Mouse (Mus musculus) megakaryocyte progenitor cell, adult 5-6 weeks (primary cell): ENCODE measurements around the gene Ctsh. TPM values are rescaled to one million over a fixed set of nuclear protein-coding genes. Genes with fewer than 3 reads are reported as not detected.

Experiments
- ATAC-seq: replicated peaks from 2 replicates; pipeline ENCODE4 v1.8.0; 2016; ENCODE audit warnings: mild to moderate bottlenecking, moderate TSS enrichment, inconsistent platforms; ENCODE audit not compliant: poor library complexity
- total RNA-seq, 2 experiments: library from RNA; stranded (forward) in 1 of 2; stranded (reverse) in 1 of 2; fragments of 157-497, 149-512 nt in 1 of 2; fragments of 200-1000 nt in 1 of 2; gene quantifications; 2 replicates each; pipeline versions ENCODE4 v1.2.3 to v1.2.4; 2015 to 2017

Ctsh gene
- total RNA-seq, 2 experiments from 2014 or later, result 52.8 to 78.9 TPM

DNA sequence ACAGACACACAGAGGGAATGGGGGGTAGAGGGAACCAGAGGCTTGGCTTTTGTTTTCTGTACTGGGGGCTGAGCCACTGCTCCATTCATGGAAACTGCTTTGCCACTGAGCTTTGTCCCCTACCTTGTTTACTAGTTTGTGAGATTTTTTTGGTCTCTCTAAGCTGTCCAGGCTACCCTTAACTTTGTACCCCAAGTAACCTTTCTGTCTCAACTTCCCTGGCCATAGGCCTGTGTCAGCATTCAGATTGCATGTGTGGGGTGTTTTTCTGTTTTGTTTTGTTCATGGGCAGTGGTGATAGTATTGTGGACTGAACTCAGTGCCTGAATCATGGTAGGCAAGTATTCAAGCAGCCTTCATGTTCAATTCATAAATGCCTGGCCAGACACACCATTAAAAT is 54.3 kb downstream of the Ctsh start:
- ATAC-seq, result no peak

DNA sequence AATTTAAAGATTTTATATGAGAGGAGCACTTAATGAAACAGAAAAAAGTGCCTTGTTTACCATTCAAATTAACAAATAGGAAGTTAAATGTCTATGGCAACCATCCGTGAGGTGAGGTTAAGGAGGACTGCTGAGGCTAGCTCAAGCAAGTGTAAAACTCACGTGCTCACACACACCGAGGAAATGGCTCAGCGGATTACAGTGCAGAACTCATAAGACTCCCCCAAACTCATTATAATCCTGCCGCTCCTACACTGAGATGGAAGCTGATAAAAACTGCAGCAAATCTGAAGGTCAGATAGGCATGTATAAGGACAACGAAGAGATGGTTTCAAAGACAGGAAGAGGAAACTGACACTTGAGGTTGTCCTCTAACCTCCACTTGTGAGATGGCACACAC is 55.4 kb downstream of the Ctsh start:
- ATAC-seq, result no peak

DNA sequence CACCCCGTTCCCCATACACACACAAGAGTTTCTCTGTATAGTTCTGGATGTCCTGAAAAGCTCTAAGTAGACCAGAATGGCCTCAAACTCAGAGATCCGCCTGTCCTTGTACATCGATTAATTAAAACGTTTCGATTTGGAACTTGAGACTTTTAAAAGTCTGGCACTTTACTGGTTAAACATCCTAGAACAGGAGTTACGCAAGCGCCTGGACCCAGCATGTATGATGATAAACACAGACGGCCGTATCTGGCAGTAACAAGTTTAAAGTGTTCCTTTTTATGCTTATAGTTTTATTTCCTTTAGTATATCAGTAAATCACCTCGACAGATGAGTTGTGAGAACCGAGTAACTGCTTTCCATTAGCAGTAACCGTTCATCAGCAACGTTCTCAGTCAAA is 59.2 kb downstream of the Ctsh start:
- no peak for ATAC-seq

DNA sequence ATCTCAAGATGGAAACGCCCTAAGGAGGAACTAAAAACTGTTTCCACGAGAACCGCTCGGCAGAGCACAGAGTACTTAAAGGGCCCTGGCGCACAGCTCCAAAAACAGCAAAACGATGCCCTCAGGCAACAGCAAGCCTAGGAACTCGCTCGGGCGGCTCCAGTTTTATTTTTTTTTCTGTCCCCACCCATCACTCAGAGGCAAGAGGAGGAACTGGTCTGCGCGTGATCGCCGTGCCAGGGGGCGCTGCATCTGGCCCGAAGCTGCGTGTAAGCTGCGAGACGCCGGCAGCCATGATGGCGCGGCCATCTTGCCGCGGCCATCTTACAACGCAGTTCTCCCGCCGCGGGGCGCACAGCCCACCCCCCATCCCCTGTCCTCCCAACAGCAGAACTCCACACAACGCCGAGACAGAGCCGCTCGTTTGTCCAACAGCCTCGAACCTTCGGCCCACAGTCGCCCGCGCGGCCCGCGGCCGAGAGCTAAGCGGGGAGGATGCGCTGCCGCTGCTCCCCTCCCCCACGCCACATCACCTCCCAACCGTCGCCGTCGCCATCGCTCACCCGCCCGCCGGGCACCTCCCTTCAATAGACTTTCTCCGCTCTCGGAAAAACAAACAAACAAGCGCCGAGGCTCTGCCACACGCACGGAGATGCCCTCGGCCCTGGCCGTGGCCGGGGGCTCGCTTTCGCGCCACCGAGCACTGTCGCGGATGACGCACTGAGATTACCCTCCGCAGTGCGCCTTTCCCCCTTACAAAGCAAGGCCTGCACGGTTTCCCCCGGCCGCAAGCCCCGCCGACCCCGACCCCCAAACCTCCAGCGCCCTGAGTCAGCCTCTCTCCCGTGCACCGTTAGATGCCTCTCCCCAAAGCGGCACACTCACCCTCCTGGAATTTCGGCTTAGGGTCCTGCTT is 60.0 kb downstream of the Ctsh start:
- ATAC-seq, result peak; percentile 77

DNA sequence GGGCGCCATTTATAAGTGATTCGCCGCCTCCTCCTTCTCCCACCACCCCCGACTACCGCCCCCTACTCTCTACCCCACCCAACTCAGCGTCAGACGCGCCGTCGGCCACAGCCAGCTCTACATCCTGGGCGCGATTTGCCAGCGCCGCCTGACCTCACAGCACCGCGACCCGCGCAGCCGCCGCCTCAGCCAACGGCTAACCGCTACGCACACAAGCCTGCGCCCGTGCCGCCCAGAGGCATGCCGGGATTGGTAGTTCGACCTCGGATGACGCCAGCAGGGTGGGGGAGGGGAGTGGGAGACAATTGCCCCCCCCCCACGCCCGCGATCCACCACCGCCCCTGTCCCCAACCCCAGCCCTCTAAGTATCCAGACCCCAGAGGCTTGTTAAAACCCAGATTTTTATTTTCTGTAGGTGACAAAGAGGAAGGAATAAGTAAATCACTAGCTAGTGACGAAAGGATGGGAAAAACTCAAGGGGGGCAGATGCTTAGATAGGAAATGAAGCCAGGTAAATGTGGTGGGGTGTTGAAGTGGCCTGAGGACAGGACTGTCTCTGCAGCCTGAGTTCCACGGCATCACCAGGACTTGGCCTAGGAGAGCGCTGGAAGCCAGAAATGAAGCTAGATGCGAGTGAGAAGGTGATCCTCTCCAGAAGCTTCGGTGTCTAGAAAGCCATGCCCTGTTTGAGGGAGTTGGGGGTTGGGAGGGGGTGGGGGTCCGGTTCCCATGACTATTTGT is 60.8 kb downstream of the Ctsh start, which contains the start of gene Morf4l1:
TSS of gene Morf4l1 (minus strand) at position 208 of the 741 bp plus-strand sequence.
- ATAC-seq, result peak; percentile 86

DNA sequence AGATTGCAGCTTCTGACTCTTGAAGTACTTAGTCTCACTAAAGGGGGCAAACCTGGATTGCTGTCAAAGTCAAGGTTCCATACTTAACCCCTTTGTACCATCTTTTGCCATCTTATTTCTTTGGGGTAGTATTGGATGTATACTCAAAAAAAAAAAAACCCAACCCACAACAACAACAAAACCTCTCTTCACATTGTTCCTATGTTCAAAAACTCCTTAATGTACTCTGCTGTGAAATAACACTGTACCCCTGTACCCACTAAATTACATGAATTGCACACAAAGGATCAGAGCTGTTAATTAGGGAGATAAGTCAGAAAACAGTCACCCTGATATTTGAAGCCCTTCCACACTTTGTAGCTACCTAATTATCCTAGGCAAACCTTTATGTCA is 61.4 kb downstream of the Ctsh start:
- no peak for ATAC-seq

DNA sequence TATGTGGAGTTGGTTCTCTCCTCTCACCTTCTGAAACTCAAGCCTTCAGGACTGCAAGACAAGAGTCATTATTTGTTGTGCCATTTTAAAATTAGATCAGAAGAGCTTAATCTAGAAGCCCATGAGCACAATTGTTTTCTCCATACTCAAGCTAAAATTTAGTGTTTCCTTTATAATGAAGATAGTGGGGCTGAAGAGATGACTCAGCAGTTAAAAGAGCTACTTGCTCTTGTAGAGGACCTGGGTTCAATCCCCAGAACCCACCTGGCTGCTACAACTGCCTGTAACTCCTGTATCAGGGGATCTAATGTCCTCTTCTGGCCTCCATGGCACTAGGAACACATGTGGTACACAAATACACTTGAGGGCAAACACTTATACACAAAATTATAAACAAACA is 63.3 kb downstream of the Ctsh start:
- ATAC-seq, result no peak

DNA sequence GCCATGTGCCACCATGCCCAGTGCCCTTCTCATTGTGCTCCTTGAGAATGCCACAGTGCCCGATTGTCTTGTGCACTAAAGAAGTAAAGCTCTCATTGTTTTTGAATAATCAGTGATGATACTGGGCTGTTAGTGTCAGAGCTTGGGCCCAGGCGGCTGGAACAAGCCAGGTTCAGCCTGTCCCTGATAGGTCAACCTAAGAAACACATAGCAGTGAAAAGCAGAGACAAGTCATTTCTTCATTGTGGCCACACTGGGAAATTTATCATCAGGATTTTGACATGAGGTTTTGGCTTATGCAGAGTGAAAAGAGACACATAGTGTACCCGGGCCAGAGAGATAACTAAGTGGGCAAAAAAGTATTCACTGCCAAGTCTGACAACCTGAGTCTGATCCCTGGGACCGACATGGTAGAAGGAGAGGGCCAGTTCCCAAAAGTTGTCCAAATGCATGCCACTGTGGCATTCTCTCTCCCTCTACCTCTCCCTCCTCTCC is 68.3 kb downstream of the Ctsh start:
- ATAC-seq, result no peak

DNA sequence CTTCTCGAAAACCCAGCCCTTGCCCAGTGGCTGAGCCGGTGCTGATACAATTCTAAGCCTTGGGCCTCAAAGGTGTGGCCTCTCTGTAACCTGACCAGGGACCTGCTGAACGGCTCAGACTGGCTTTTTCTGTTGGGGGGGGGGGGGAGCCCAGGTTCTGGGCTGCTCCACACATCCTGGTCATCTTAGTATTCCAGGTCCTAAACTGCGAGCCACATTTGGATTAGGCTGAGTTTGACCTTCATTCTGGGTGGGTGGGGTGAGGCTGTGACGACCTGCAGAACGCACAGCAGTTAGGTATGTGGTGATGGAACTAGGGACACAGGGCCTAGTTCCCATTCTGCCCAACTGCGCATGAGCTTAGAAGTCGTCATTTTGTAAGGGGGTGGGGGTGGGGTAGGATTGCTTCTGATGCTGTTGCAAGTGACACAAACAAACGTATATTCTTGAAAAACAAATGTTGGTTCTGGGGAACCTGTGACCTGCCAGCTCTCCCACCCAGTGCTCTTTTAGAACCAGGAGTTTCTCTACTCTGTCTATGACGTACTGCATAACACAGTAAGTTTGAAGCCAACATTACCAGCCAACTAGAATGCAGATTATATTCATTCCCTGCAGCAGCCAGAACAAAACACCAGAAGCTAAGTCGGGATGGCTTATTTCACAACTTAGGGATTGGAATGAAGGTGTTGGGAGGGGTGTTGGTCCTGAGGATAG is 70.4 kb downstream of the Ctsh start:
- ATAC-seq, result no peak

DNA sequence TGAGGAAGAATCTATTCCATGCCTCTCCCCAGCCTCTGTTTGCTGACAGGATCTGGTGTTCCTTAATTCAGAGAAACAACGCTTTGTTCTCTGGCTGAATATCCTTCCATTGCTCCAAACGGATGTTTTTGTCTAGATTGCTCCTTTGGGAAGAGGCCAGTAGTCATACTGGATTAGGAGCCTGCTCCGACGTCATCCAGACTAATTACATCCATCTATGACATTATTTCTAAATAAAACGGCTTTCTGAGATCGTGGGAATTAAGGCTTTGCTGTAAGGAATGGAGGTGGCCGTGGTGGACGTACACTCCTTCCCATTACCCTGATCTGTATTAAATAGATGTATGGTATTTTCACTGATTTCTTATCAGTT is 70.9 kb downstream of the Ctsh start:
- ATAC-seq, result no peak

Other genes with a start within 250 kb of the Ctsh start
- 0.02 and 0.07 TPM in 2 replicates for gene Rasgrf1, start 144.2 kb upstream of the Ctsh start, total RNA-seq (2015)
- not detected in 2 replicates for gene Rasgrf1, start 144.2 kb upstream of the Ctsh start, total RNA-seq (2017)
- gene Morf4l1, start 60.6 kb downstream of the Ctsh start, total RNA-seq (2015), result 366 and 378 TPM in 2 replicates
- 192 and 278 TPM in 2 replicates for gene Morf4l1, start 60.6 kb downstream of the Ctsh start, total RNA-seq (2017)
- gene Adamts7, start 108.9 kb downstream of the Ctsh start, total RNA-seq (2015), result not detected in 2 replicates
- gene Adamts7, start 108.9 kb downstream of the Ctsh start, total RNA-seq (2017), result 0.07 TPM in 1 of 2 replicates, not detected in the other
- 49.8 and 51.4 TPM in 2 replicates for gene Tbc1d2b, start 216.7 kb downstream of the Ctsh start, total RNA-seq (2015)
- gene Tbc1d2b, start 216.7 kb downstream of the Ctsh start, total RNA-seq (2017), result 46.2 and 56.7 TPM in 2 replicates